Mouse (Mus musculus): ENCODE measurements around the gene Plxna3. TPM values are rescaled to one million over a fixed set of nuclear protein-coding genes. Genes with fewer than 3 reads are reported as not detected.

Plxna3 gene
- total and polyA plus RNA-seq, 2 experiments from 2014 or later, result 28.6 to 144 TPM

DNA sequence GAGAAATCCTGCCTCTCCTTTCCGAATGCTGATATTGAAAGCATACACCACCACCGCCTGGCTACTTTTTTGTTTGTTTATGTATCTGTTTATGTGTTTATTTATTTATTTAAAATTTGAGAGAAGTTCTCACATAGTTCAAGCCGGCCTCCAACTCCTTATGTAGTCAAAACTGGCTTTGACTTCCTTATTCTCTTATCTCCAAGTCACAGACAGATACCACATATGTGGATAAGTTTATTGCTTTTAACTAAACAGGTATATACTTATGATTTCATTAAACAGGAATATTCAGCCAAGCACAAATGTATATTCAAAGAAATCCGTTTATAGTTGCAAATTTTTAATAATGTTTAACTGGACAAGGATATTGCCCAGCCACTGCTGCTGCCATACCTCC is 35.4 kb upstream of the Plxna3 start:
- ATAC-seq (ENCODE audit: low FRiP score), result no peak
- no peak for DNase-seq (ENCODE audit: low spot score)
- Histone ChIP-seq H3K4me1 (ENCODE audit: insufficient read depth, low read length) (no peaks in the 10 kb centered on the region), H3K27me3 (ENCODE audit: insufficient read depth, low read length) (no peaks in the 10 kb centered on the region), H3K27ac (ENCODE audit: low read depth, low read length) (no peak overlapping the region), H3K4me2 (ENCODE audit: low read depth, low read length, poor library complexity, severe bottlenecking) (no peak overlapping the region), H3K36me3 (ENCODE audit: insufficient read depth, low read length) (no peaks in the 10 kb centered on the region; the same call in 1 of the 2 replicates), H3K9me3 (ENCODE audit: low read length) (0 out of 2 replicates have a peak, but pooled peaks cover 3% of the 10 kb centered on the region), H3K4me3 (ENCODE audit: low read depth, low read length) (no peak overlapping the region), H3K9ac (replicated peaks; ENCODE audit: low read length, poor library complexity, severe bottlenecking) (no peak overlapping the region)
- 71% methylated on average over 4 of the region's 4 CpGs for WGBS
- no peak for TF ChIP-seq CTCF (IDR thresholded peaks at IDR 0.05)

DNA sequence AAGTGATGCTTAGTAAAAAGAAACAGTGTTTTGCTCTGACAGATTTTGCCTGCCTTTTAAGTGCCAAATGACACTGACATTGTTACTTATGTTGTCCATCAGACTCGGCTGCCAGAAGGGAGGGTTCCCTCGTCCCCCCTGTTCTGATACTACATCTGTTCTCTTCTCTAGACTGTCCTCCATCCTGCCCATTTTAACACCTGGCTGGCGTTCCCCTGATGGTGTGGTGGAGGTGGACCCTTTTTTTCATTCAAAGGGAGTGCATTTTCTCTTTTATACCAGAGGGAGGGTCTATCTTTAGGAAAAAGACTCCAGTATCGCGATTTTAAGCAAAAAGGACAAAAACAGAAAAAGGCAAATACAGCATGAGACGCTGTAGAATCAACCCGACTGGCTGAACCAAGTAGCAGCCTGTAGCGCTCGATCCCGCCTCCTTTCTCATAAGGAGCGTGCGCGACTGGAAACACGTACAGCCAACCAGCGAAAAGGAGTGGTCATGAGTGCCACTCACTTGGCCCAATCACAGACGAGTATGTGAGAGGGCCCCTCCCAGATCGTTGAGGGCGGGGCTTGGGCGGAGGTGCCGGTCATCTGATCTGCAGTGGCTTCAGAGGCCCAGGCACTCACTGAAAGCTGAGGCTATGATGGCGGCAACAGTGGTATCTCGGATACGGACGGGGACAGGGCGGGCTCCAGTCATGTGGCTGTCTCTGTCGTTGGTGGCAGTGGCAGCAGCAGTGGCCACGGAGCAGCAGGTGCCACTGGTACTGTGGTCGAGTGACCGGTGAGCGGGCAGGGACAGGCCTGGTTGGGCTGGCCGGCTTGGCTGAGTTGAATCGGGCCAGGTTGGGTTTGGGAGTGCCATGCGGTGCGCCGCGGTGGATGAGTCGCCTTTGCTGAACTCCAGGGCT is 32.1 kb upstream of the Plxna3 start, which contains the start of gene Atp6ap1:
TSS of gene Atp6ap1 (plus strand) at position 560 of the 911 bp plus-strand sequence.
- Histone ChIP-seq H3K4me1 (ENCODE audit: insufficient read depth, low read length) (no peaks in the 10 kb centered on the region), H3K27ac (ENCODE audit: low read depth, low read length) (peak within 1 kb of the TSS; percentile 84), H3K9ac (replicated peaks; ENCODE audit: low read length, poor library complexity, severe bottlenecking) (peak within 1 kb of the TSS; percentile 73), H3K27me3 (ENCODE audit: insufficient read depth, low read length) (no peaks in the 10 kb centered on the region), H3K36me3 (ENCODE audit: insufficient read depth, low read length) (no peaks in the 10 kb centered on the region), H3K9me3 (ENCODE audit: low read length) (0 out of 2 replicates have a peak, but pooled peaks cover 3% of the 10 kb centered on the region), H3K4me3 (ENCODE audit: low read depth, low read length) (peak within 1 kb of the TSS; percentile 53), H3K4me2 (ENCODE audit: low read depth, low read length, poor library complexity, severe bottlenecking) (peak within 1 kb of the TSS; percentile 64)
- ATAC-seq (ENCODE audit: low FRiP score), result peak; percentile 98
- peak; percentile 96 for DNase-seq (ENCODE audit: low spot score)
- WGBS, result 23% methylated on average over 35 of the region's 37 CpGs
- no peak for TF ChIP-seq CTCF (IDR thresholded peaks at IDR 0.05)

DNA sequence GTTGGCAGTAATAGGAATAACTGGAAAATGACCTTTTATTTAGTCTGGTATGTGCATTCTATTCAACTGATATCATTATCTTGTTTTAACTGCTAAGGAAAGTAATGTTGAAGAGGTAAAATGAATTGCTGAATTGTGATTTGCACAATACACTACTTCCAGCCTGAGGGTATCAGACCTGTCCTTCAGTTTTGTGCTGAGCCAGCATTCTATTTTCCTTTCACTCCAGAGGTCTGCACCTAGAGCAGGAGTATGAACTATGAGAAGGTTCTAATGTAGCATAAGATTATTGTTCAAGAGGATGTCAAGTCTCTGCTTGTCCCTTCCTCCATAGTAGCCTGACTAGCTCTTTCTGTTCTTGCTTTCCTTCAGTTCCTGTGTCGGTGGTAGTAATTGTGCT is 30.5 kb upstream of the Plxna3 start:
- no peak for DNase-seq (ENCODE audit: low spot score)
- no peak overlapping the region for H3K4me3 ChIP-seq (ENCODE audit: low read depth, low read length)
- no peak for ATAC-seq (ENCODE audit: low FRiP score)
- no peak overlapping the region for H3K4me2 ChIP-seq (ENCODE audit: low read depth, low read length, poor library complexity, severe bottlenecking)
- 92% methylated on average over 1 of the region's 1 CpGs for WGBS
- H3K9me3 ChIP-seq (ENCODE audit: low read length), result 0 out of 2 replicates have a peak, but pooled peaks cover 3% of the 10 kb centered on the region
- no peak for TF ChIP-seq CTCF (IDR thresholded peaks at IDR 0.05)
- H3K27me3 ChIP-seq (ENCODE audit: insufficient read depth, low read length), result no peaks in the 10 kb centered on the region
- H3K4me1 ChIP-seq (ENCODE audit: insufficient read depth, low read length), result no peaks in the 10 kb centered on the region
- H3K9ac ChIP-seq (replicated peaks; ENCODE audit: low read length, poor library complexity, severe bottlenecking), result no peak overlapping the region
- H3K36me3 ChIP-seq (ENCODE audit: insufficient read depth, low read length), result no peaks in the 10 kb centered on the region
- no peak overlapping the region for H3K27ac ChIP-seq (ENCODE audit: low read depth, low read length)

DNA sequence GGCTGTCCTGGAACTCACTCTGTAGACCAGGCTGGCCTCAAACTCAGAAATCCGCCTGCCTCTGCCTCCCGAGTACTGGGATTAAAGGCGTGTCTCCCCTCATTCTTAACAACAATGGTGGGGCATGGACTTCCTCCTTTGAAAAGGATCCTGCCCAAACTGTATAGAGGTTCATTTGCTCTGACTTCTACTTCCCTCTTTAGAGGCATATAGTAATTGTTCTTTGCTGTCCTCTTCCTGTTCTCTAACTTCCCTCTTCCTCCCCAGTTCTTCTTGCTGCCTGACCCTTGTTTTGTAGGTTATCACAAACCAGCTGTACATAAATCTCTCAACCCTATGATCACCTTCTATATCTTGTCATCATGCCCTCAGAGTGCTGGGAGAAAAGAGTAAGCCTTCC is 29.1 kb upstream of the Plxna3 start:
- 65% methylated on average over 3 of the region's 3 CpGs for WGBS
- 0 out of 2 replicates have a peak, but pooled peaks cover 3% of the 10 kb centered on the region for H3K9me3 ChIP-seq (ENCODE audit: low read length)
- no peak overlapping the region for H3K4me3 ChIP-seq (ENCODE audit: low read depth, low read length)
- H3K27me3 ChIP-seq (ENCODE audit: insufficient read depth, low read length), result no peaks in the 10 kb centered on the region
- no peak overlapping the region for H3K27ac ChIP-seq (ENCODE audit: low read depth, low read length)
- no peaks in the 10 kb centered on the region for H3K4me1 ChIP-seq (ENCODE audit: insufficient read depth, low read length)
- DNase-seq (ENCODE audit: low spot score), result no peak
- no peak overlapping the region for H3K4me2 ChIP-seq (ENCODE audit: low read depth, low read length, poor library complexity, severe bottlenecking)
- no peaks in the 10 kb centered on the region for H3K36me3 ChIP-seq (ENCODE audit: insufficient read depth, low read length)
- no peak overlapping the region for H3K9ac ChIP-seq (replicated peaks; ENCODE audit: low read length, poor library complexity, severe bottlenecking)
- no peak for ATAC-seq (ENCODE audit: low FRiP score)
- TF ChIP-seq CTCF (IDR thresholded peaks at IDR 0.05), result no peak

DNA sequence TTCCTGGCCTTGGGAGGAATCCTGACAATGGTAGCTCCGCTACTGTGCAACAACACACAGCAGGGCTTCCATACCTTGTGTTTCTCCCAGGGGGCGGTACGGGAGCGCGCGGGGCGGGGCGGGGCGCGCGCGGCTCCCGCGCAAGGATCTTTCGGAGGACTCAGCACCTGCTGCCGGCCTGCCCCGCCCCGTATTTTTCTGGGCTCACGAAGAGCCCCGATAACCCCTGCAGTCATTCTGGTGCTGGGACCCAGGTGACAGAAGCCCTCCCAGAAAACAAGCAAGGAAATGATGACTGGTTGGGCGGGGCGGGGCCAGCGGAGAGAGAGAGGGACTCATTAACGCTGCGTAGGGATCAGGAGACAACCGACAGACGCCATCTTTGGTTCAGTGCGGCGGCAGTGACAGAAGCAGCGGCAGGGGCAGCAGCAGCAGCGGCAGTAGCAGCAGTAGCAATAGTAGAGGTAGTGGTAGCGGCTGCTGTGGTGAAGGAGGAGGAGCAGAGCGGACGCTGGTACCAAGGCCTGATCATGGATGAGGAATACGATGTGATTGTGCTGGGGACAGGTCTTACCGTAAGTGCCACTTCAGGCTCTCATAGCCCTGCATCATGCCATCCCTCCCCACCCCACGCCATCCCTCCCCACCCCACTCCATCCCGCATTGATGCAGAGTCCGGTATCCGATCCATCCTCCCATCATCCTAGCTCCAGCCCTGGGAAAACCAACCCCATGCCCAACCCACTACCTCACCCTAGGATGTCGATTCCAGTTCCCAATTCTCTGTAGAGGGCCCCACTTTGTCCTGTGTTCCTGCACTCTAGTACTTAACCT is 23.8 kb upstream of the Plxna3 start, which contains the start of gene Gdi1:
TSS of gene Gdi1 (plus strand) at position 132 of the 834 bp plus-strand sequence.
- TF ChIP-seq CTCF (IDR thresholded peaks at IDR 0.05), result peak; percentile 45
- peaks cover 4% of the 10 kb centered on the region; the same call in 1 of the 2 replicates for H3K36me3 ChIP-seq (ENCODE audit: insufficient read depth, low read length)
- WGBS, result 18% methylated on average over 39 of the region's 41 CpGs

More for the DNA sequence above, 23.8 kb upstream of the Plxna3 start, which contains the start of gene Gdi1:
- Histone ChIP-seq H3K4me1 (ENCODE audit: insufficient read depth, low read length) (no peaks in the 10 kb centered on the region), H3K4me3 (ENCODE audit: low read depth, low read length) (peak within 1 kb of the TSS; percentile 46), H3K27ac (ENCODE audit: low read depth, low read length) (peak within 1 kb of the TSS; percentile 91), H3K9me3 (ENCODE audit: low read length) (no peaks in the 10 kb centered on the region), H3K4me2 (ENCODE audit: low read depth, low read length, poor library complexity, severe bottlenecking) (peak within 1 kb of the TSS; percentile 64), H3K9ac (replicated peaks; ENCODE audit: low read length, poor library complexity, severe bottlenecking) (peak within 1 kb of the TSS; percentile 72), H3K27me3 (ENCODE audit: insufficient read depth, low read length) (no peaks in the 10 kb centered on the region)
- DNase-seq (ENCODE audit: low spot score), result peak; percentile 79
- peak; percentile 87 for ATAC-seq (ENCODE audit: low FRiP score)
